Mouse (Mus musculus) hindbrain, embryonic 14.5 days (tissue): Measurements from ENCODE around the gene N4bp2l2. TPM values are rescaled to one million over a fixed set of nuclear protein-coding genes. Genes with fewer than 3 reads are reported as not detected.

Experiments
- ATAC-seq: fragments of 200-750 bp; cut with Nextera tagmentation; 2 replicates; pipeline ENCODE4 v1.8.0; 2017; ENCODE audit warnings: moderate number of reproducible peaks, mild to moderate bottlenecking, moderate TSS enrichment, moderate library complexity; ENCODE audit not compliant: low FRiP score
- DNase-seq: peaks from one replicate; pipeline ENCODE4 v3.0.0-alpha.2; 2015; ENCODE audit warnings: low spot score
- H3K27ac ChIP-seq: fragments of 300-500 bp; sonication (generic); 2 replicates; pipeline ENCODE4 v1.5.1; 2014; ENCODE audit warnings: mild to moderate bottlenecking, moderate library complexity
- H3K27me3 ChIP-seq: fragments of 300-500 bp; sonication (generic); 2 replicates; pipeline ENCODE4 v1.6.1; 2014; ENCODE audit warnings: mild to moderate bottlenecking, low read length, mixed read lengths; ENCODE audit not compliant: control insufficient read depth, insufficient read depth
- H3K36me3 ChIP-seq: fragments of 300-500 bp; sonication (generic); replicated peaks from 2 replicates; pipeline ENCODE4 v1.6.1; 2014; ENCODE audit not compliant: control insufficient read depth, insufficient read depth
- H3K4me1 ChIP-seq: fragments of 300-500 bp; sonication (generic); replicated peaks from 2 replicates; pipeline ENCODE4 v1.6.1; 2014; ENCODE audit warnings: antibody characterized with exemption, low read length, mixed read lengths; ENCODE audit not compliant: control insufficient read depth, insufficient read depth
- H3K4me2 ChIP-seq: fragments of 300-500 bp; sonication (generic); replicated peaks from 2 replicates; pipeline ENCODE4 v1.6.1; 2014; ENCODE audit warnings: mild to moderate bottlenecking, moderate library complexity
- H3K4me3 ChIP-seq: fragments of 300-500 bp; sonication (generic); replicated peaks from 2 replicates; pipeline ENCODE4 v1.5.1; 2014; ENCODE audit warnings: mild to moderate bottlenecking, low read length
- H3K9ac ChIP-seq: fragments of 300-500 bp; sonication (generic); 2 replicates; pipeline ENCODE4 v1.6.1; 2014
- H3K9me3 ChIP-seq: fragments of 300-500 bp; sonication (generic); 2 replicates; pipeline ENCODE4 v1.6.1; 2016; ENCODE audit warnings: low read length; ENCODE audit not compliant: control insufficient read depth
- WGBS: fragments of 180-500 bp; shearing (Covaris S2); extraction: QIAGEN DNeasy Blood & Tissue Kit; methylation state at CpG from one replicate; pipeline ENCODE4 v1.1.7; 2014; 5-methylcytosine and 5-hydroxymethylcytosine counted together
- polyA plus RNA-seq: library from polyadenylated mRNA; unstranded; fragments of >200 nt; fragmentation: Nextera tagmentation; extraction: Ambion mirVana; gene quantifications from 2 replicates; pipeline ENCODE4 v1.2.1, GENCODE M21; 2014

N4bp2l2 gene
- polyA plus RNA-seq, 1 experiment from 2014 or later: 32.3 TPM

DNA sequence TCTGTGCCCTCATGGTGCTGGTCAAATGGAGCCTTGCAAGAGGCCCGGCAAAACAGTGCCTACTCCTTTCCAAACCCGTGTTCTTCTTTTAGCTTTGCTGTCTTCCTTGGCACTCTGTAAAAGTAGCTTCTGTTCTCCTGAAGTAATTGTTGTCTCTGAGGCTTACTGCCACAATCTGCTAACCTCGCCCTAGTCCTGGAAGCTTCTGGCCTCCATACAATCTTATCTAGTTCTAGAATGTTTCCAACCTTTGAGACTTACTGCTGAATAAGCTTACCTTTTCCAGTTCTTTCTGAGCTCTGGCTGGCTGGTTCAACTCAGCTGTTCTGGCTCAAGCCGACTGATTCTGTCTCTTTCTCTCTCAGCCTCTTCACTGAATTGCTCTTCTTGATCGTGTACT is 104.2 kb downstream of the N4bp2l2 start:
- Histone ChIP-seq H3K9me3 (no peaks in the 10 kb centered on the region), H3K27ac (no peak overlapping the region), H3K9ac (no peak overlapping the region), H3K27me3 (no peaks in the 10 kb centered on the region), H3K4me1 (no peaks in the 10 kb centered on the region), H3K4me2 (no peak overlapping the region), H3K4me3 (no peak overlapping the region), H3K36me3 (peaks cover 33% of the 10 kb centered on the region; the same call in 1 of the 2 replicates)
- DNase-seq (no peak), ATAC-seq (no peak)
- WGBS: 96% methylated on average over 5 of the region's 5 CpGs

DNA sequence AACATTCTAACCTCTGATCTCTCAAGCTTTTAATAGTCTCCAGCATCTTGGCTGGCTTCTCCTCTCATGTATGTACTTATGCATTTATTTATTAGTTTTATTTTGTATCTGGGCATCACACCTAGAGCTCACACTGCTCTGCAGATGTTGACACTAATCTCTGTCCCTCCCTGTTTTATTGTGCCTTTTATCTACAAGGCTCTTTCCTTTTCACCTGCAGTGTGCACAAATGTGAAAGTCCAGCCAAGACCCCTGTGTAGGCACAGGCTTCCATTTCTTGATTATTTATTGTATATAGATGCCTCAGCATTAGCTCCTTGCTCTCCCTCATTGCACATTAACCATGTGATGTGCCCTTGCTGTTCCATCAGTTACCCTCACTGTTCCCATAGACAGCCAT is 104.6 kb downstream of the N4bp2l2 start:
- H3K27me3 ChIP-seq: no peaks in the 10 kb centered on the region
- no peak overlapping the region for H3K4me3 ChIP-seq
- ATAC-seq: no peak
- H3K36me3 ChIP-seq: peaks cover 29% of the 10 kb centered on the region; the same call in 1 of the 2 replicates
- no peak overlapping the region for H3K27ac ChIP-seq
- H3K4me2 ChIP-seq: no peak overlapping the region
- DNase-seq: no peak
- no peaks in the 10 kb centered on the region for H3K4me1 ChIP-seq
- no peak overlapping the region for H3K9ac ChIP-seq
- H3K9me3 ChIP-seq: no peaks in the 10 kb centered on the region

DNA sequence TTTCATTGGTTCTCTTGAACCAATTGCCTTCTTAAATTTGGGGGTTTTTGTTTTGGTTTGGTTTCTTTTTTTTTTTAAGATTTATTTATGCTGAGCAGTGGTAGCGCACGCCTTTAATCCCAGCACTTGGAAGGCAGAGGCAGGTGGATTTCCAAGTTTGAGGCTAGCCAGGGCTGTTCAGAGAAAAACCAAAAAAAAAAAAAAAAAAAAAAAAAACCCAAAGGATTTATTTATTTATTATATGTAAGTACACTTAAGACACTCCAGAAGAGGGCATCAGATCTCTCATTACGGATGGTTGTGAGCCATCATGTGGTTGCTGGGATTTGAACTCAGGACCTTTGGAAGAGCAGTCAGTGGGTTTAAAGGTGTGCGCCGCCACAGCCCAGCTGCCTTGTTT is 105.1 kb downstream of the N4bp2l2 start:
- ATAC-seq: no peak
- 97% methylated on average over 5 of the region's 5 CpGs for WGBS
- H3K4me3 ChIP-seq: no peak overlapping the region

DNA sequence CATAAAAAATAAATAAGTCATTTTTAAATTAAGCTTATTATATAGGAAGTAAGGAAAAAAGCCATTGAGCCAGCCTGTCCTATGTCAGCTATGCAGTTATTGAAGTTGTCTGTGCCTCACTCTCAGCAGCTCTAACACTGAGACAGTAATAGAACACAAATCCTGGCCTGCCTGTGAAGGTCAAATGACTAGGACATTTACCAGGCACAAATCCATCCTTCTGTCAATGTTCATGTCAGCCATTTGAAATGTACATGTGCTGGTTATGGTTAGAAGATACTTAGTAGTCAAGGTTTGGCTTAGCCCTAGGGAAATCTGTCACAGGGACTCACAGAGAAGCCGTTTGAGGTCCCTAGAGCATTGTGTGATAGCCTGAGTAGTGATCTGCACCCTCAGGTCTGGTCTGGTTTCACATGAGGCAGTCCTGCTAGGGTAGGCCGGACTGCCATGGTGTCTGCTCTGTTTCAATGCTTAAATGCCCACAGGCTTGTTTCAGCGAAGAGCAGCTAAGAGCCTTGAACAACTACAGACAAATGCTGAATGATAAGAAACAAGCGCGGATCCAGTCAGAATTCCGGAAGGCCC is 106.4 kb downstream of the N4bp2l2 start:
- H3K4me1 ChIP-seq: no peaks in the 10 kb centered on the region
- H3K27me3 ChIP-seq: no peaks in the 10 kb centered on the region
- H3K27ac ChIP-seq: no peak overlapping the region
- H3K4me2 ChIP-seq: no peak overlapping the region
- H3K9me3 ChIP-seq: no peaks in the 10 kb centered on the region
- H3K4me3 ChIP-seq: no peak overlapping the region
- no peak for DNase-seq
- ATAC-seq: no peak
- no peak overlapping the region for H3K9ac ChIP-seq
- peaks cover 27% of the 10 kb centered on the region; the same call in 1 of the 2 replicates for H3K36me3 ChIP-seq
- WGBS: 92% methylated on average over 6 of the region's 6 CpGs

More for the DNA sequence above, 105.1 kb downstream of the N4bp2l2 start:
- H3K36me3 ChIP-seq: peaks cover 27% of the 10 kb centered on the region; the same call in 1 of the 2 replicates
- no peak overlapping the region for H3K27ac ChIP-seq
- H3K9ac ChIP-seq: no peak overlapping the region
- H3K4me2 ChIP-seq: no peak overlapping the region
- no peaks in the 10 kb centered on the region for H3K4me1 ChIP-seq
- no peak for DNase-seq
- no peaks in the 10 kb centered on the region for H3K9me3 ChIP-seq
- H3K27me3 ChIP-seq: no peaks in the 10 kb centered on the region

Other genes starting within 250 kb of the N4bp2l2 start
- not detected in 2 replicates for gene Zar1l, start 148.0 kb downstream of the N4bp2l2 start, polyA plus RNA-seq
- gene Brca2, start 143.6 kb downstream of the N4bp2l2 start, polyA plus RNA-seq: 10.4 and 10.9 TPM in 2 replicates
- gene N4bp2l1, start 69.0 kb downstream of the N4bp2l2 start, polyA plus RNA-seq: 16.6 and 17.5 TPM in 2 replicates
- gene Pds5b, start 7.6 kb upstream of the N4bp2l2 start, polyA plus RNA-seq: 45.8 and 49.4 TPM in 2 replicates